Mouse (Mus musculus) bone marrow macrophage, adult 2 months (primary cell): ENCODE measurements at regions not wholly inside any gene's neighbourhood (a gene's known extent, or its start where the extent isn't known, plus 50 kb on each side); places are given as distances from the start of the nearest gene placed in this dataset.

Experiments
- H3K27ac ChIP-seq: 2 replicates; pipeline ENCODE4 v1.5.1; 2012; ENCODE audit warnings: low read depth, low read length; ENCODE audit not compliant: insufficient read depth
- H3K4me1 ChIP-seq: 2 replicates; pipeline ENCODE4 v1.6.1; 2012; ENCODE audit warnings: low read length; ENCODE audit not compliant: control insufficient read depth, insufficient read depth
- H3K4me3 ChIP-seq: 2 replicates; pipeline ENCODE4 v1.5.1; 2012; ENCODE audit warnings: mild to moderate bottlenecking, low read length, moderate library complexity; ENCODE audit not compliant: insufficient read depth
- CTCF ChIP-seq: IDR thresholded peaks from 2 replicates; pipeline ENCODE4 v1.5.1; 2012; ENCODE audit warnings: low read depth, mild to moderate bottlenecking, low read length, moderate library complexity
- POLR2A ChIP-seq: IDR thresholded peaks from 2 replicates; pipeline ENCODE4 v1.6.1; 2012; ENCODE audit warnings: mild to moderate bottlenecking, low read depth, low read length, borderline replicate concordance

GRCm38 (mm10) chr14:67181586-67181985 lies 1172.6 kb upstream of the Gulo start:
- Histone ChIP-seq H3K4me1 (no peaks in the 10 kb centered on the region; the same call in 1 of the 2 replicates), H3K4me3 (no peak overlapping the region), H3K27ac (no peak overlapping the region)
- TF ChIP-seq POLR2A, result no peak
- TF ChIP-seq CTCF, result no peak

- TF ChIP-seq CTCF (no peak), POLR2A (no peak)
- Histone ChIP-seq H3K4me3 (no peak overlapping the region), H3K4me1 (no peaks in the 10 kb centered on the region; the same call in 1 of the 2 replicates), H3K27ac (no peak overlapping the region)
These were observed 1170.5 kb upstream of the Gulo start for GRCm38 (mm10) chr14:67179549-67179948.

GRCm38 (mm10) chr14:67178329-67179039 lies 1169.5 kb upstream of the Gulo start:
- Histone ChIP-seq H3K4me3 (no peak overlapping the region), H3K27ac (no peak overlapping the region), H3K4me1 (no peaks in the 10 kb centered on the region; the same call in 1 of the 2 replicates)
- TF ChIP-seq CTCF (no peak), POLR2A (no peak)

GRCm38 (mm10) chr14:67176672-67177071 lies 1167.7 kb upstream of the Gulo start:
- Histone ChIP-seq H3K27ac (no peak overlapping the region), H3K4me3 (no peak overlapping the region), H3K4me1 (no peaks in the 10 kb centered on the region; the same call in 1 of the 2 replicates)
- TF ChIP-seq CTCF (no peak), POLR2A (no peak)

GRCm38 (mm10) chr14:67176100-67176499 lies 1167.1 kb upstream of the Gulo start:
- no peak for TF ChIP-seq POLR2A
- TF ChIP-seq CTCF, result no peak
- Histone ChIP-seq H3K4me1 (no peaks in the 10 kb centered on the region), H3K27ac (no peak overlapping the region), H3K4me3 (no peak overlapping the region)

- Histone ChIP-seq H3K4me3 (no peak overlapping the region), H3K27ac (no peak overlapping the region), H3K4me1 (no peaks in the 10 kb centered on the region)
- TF ChIP-seq CTCF (no peak), POLR2A (no peak)
These were observed 1165.9 kb upstream of the Gulo start for GRCm38 (mm10) chr14:67174929-67175328.

GRCm38 (mm10) chr14:67170801-67171200 lies 1161.8 kb upstream of the Gulo start:
- no peak for TF ChIP-seq CTCF
- TF ChIP-seq POLR2A, result no peak
- Histone ChIP-seq H3K4me3 (no peak overlapping the region), H3K4me1 (no peaks in the 10 kb centered on the region), H3K27ac (no peak overlapping the region)

- Histone ChIP-seq H3K4me1 (no peaks in the 10 kb centered on the region), H3K4me3 (no peak overlapping the region), H3K27ac (no peak overlapping the region)
- TF ChIP-seq POLR2A (no peak), CTCF (no peak)
These were observed 1161.2 kb upstream of the Gulo start for GRCm38 (mm10) chr14:67170248-67170647.

- H3K27ac ChIP-seq, result no peak overlapping the region
- TF ChIP-seq CTCF, result no peak
- TF ChIP-seq POLR2A, result no peak
- no peaks in the 10 kb centered on the region for H3K4me1 ChIP-seq
- H3K4me3 ChIP-seq, result no peak overlapping the region
These were observed 1160.2 kb upstream of the Gulo start for GRCm38 (mm10) chr14:67169201-67169600.

- Histone ChIP-seq H3K4me3 (no peak overlapping the region), H3K4me1 (no peaks in the 10 kb centered on the region), H3K27ac (no peak overlapping the region)
- TF ChIP-seq POLR2A (no peak), CTCF (no peak)
These were observed 1151.0 kb upstream of the Gulo start for GRCm38 (mm10) chr14:67159996-67160395.
